Mouse (Mus musculus) myocyte (in vitro differentiated cells): Measurements from ENCODE around the gene Enpp1. TPM values are rescaled to one million over a fixed set of nuclear protein-coding genes. Genes with fewer than 3 reads are reported as not detected.
"Not testable (repeated sequence)": the region's sequence is repeated elsewhere in the genome, so short reads cannot be mapped to it uniquely, and the experiment has no call there.

ENCODE experiments used
- H3K27me3 ChIP-seq: one replicate; pipeline ENCODE4 v1.6.1; 2011; ENCODE audit not compliant: control insufficient read depth, insufficient read depth, insufficient read length
- H3K36me3 ChIP-seq: one replicate; pipeline ENCODE4 v1.6.1; 2011; ENCODE audit not compliant: control insufficient read depth, insufficient read depth
- H3K4me2 ChIP-seq: one replicate; pipeline ENCODE4 v1.6.1; 2011; ENCODE audit warnings: low read depth, control low read depth
- H3K4me3 ChIP-seq: one replicate; pipeline ENCODE4 v1.5.1; 2011; ENCODE audit warnings: mild to moderate bottlenecking, control low read depth, moderate library complexity
- H3K79me2 ChIP-seq: one replicate; pipeline ENCODE4 v1.6.1; 2011; ENCODE audit not compliant: control insufficient read depth, insufficient read depth
- H3ac ChIP-seq: one replicate; pipeline ENCODE4 v1.6.1; 2011; ENCODE audit not compliant: control insufficient read depth, insufficient read length
- CEBPB ChIP-seq: IDR thresholded peaks from 2 replicates; pipeline ENCODE4 v1.6.1; 2011; ENCODE audit warnings: mild to moderate bottlenecking, moderate library complexity; ENCODE audit not compliant: poor library complexity, insufficient read depth, severe bottlenecking
- E2F4 ChIP-seq: IDR thresholded peaks from one replicate; pipeline ENCODE4 v1.6.1; 2011; ENCODE audit warnings: mild to moderate bottlenecking, control low read depth, moderate library complexity; ENCODE audit not compliant: insufficient read depth
- MAX ChIP-seq: IDR thresholded peaks from one replicate; pipeline ENCODE4 v1.6.1; 2011; ENCODE audit warnings: low read depth, mild to moderate bottlenecking, control low read depth
- MYOD1 ChIP-seq, 3 experiments: IDR thresholded peaks; one replicate each; pipeline ENCODE4 v1.6.1; 2011; ENCODE audit warnings: control low read depth in 2 of 3, low read depth in 2 of 3, mild to moderate bottlenecking in 2 of 3, moderate library complexity in 1 of 3; ENCODE audit not compliant: insufficient read length in 2 of 3, control insufficient read depth in 1 of 3
- MYOG ChIP-seq, 3 experiments: IDR thresholded peaks; one replicate each; pipeline ENCODE4 v1.6.1; 2011; ENCODE audit warnings: control low read depth in 2 of 3, low read depth in 2 of 3, mild to moderate bottlenecking in 2 of 3; ENCODE audit not compliant: insufficient read length in 2 of 3, control insufficient read depth in 1 of 3, insufficient read depth in 1 of 3
- POLR2A ChIP-seq: IDR thresholded peaks from one replicate; pipeline ENCODE4 v1.6.1; 2011; ENCODE audit warnings: low read depth, mild to moderate bottlenecking, control low read depth, moderate library complexity; ENCODE audit not compliant: insufficient read length
- POLR2AphosphoS2 ChIP-seq: IDR thresholded peaks from one replicate; pipeline ENCODE4 v1.6.1; 2011; ENCODE audit warnings: low read depth, control low read depth; ENCODE audit not compliant: insufficient read length
- REST ChIP-seq: IDR thresholded peaks from one replicate; pipeline ENCODE4 v1.6.1; 2011; ENCODE audit warnings: mild to moderate bottlenecking, control low read depth, moderate library complexity; ENCODE audit not compliant: insufficient read depth, insufficient read length
- SRF ChIP-seq: IDR thresholded peaks from one replicate; pipeline ENCODE4 v1.6.1; 2011; ENCODE audit warnings: low read depth; ENCODE audit not compliant: control insufficient read depth, insufficient read length
- TCF12 ChIP-seq: IDR thresholded peaks from one replicate; pipeline ENCODE4 v1.6.1; 2011; ENCODE audit warnings: mild to moderate bottlenecking, control low read depth; ENCODE audit not compliant: poor library complexity, insufficient read depth, severe bottlenecking
- TCF3 ChIP-seq: IDR thresholded peaks from one replicate; pipeline ENCODE4 v1.6.1; 2011; ENCODE audit warnings: low read depth, control low read depth; ENCODE audit not compliant: insufficient read length
- USF1 ChIP-seq: IDR thresholded peaks from one replicate; pipeline ENCODE4 v1.6.1; 2011; ENCODE audit warnings: low read depth, mild to moderate bottlenecking, control low read depth, moderate library complexity
- polyA plus RNA-seq: library from polyadenylated mRNA; unstranded; fragments of >200 nt; fragmentation: generic; extraction: Trizol; gene quantifications from one replicate; pipeline ENCODE4 v1.2.1, GENCODE M21; 2012; ENCODE audit warnings: missing spikeins

Gene Enpp1
- polyA plus RNA-seq, 1 experiment: 2.6 TPM

DNA sequence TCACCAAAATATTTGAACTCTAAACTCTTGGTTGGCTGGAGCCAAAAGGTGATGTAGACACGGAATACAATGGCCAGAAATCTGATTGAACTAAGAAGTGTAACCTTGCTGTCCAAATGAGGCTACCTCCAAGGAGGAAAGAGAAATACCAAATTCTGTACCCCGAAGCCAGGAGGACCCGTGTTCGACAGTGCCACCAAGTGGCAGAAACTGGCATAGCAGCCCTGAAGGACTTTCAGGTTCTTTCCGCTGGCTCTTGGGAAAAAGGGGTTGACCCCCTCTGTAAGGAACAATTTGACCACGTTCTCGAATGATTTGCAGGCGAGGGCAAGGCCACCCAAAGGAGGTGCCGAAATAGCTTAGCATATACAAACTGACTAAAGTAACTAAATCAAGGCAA is 90.4 kb downstream of the Enpp1 start:
- no peak overlapping the region for H3ac ChIP-seq
- H3K27me3 ChIP-seq: no peaks in the 10 kb centered on the region
- H3K4me2 ChIP-seq: no peak overlapping the region
- H3K4me3 ChIP-seq: no peak overlapping the region
- H3K79me2 ChIP-seq: no peaks in the 10 kb centered on the region
- no peak for TF ChIP-seq SRF
- H3K36me3 ChIP-seq: no peaks in the 10 kb centered on the region

DNA sequence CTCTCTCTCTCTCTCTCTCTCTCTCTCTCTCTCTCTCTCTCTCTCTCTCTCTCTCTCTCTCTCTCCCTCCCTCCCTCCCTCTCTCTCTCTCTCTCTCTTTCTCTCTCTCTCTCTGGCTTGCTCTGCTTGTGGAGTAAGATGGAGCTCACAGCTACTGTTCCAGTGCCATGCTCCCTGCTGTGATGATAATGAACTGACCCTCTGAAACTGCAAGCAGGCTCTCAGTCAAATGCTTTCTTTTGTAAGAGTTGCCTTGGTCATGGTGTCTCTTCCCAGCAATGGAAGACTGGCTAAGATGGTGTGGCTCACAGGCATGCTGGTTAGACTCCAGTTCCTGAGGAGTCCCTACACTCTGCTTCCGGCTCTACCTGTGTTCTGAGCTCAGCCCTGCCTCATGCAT is 95.4 kb downstream of the Enpp1 start:
- H3K36me3 ChIP-seq, H3K27me3 ChIP-seq, H3K79me2 ChIP-seq, H3K4me3 ChIP-seq, H3ac ChIP-seq, H3K4me2 ChIP-seq: not testable (repeated sequence)

- no peaks in the 10 kb centered on the region for H3K79me2 ChIP-seq
- H3K4me2 ChIP-seq: no peak overlapping the region
- no peak overlapping the region for H3K4me3 ChIP-seq
- no peak for TF ChIP-seq TCF3
- TF ChIP-seq MYOD1 (IDR thresholded peaks at IDR 0.05; ENCODE audit: control insufficient read depth in 1 of 3, insufficient read length in 2 of 3, low read depth in 2 of 3): no peak
- H3ac ChIP-seq: no peak overlapping the region
- no peaks in the 10 kb centered on the region for H3K36me3 ChIP-seq
- H3K27me3 ChIP-seq: no peaks in the 10 kb centered on the region
Measured at GRCm38 (mm10) chr10:24615799-24616198, 96.2 kb downstream of the Enpp1 start.

DNA sequence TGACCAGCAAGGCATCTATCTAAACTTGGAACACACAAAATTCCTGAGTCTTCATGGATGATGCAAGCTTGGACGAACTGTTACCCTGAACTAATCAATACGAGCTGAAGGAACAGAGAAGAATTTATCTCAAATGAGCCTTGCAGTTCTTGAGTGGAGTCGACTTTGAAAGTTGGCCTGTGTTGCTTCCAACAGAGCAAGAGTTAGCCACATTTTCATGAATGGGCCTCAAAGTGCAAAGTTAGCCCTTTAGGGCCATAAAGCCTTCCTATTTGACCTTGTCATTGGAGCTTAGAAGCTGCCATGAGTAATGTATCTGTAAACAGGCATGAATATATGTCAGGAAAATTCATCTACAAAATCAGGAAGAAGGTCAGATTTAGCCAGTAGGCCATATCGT is 97.2 kb downstream of the Enpp1 start:
- Histone ChIP-seq H3ac (no peak overlapping the region), H3K27me3 (no peaks in the 10 kb centered on the region), H3K36me3 (no peaks in the 10 kb centered on the region), H3K4me3 (no peak overlapping the region), H3K4me2 (no peak overlapping the region), H3K79me2 (no peaks in the 10 kb centered on the region)
- no peak for TF ChIP-seq MYOD1 (IDR thresholded peaks at IDR 0.05; ENCODE audit: control insufficient read depth in 1 of 3, insufficient read length in 2 of 3, low read depth in 2 of 3)
- no peak for TF ChIP-seq REST
- no peak for TF ChIP-seq POLR2A
- no peak for TF ChIP-seq MYOG (IDR thresholded peaks at IDR 0.05; ENCODE audit: control insufficient read depth in 1 of 3, insufficient read depth in 1 of 3, insufficient read length in 2 of 3, low read depth in 2 of 3)
- no peak for TF ChIP-seq TCF12
- no peak for TF ChIP-seq POLR2AphosphoS2
- no peak for TF ChIP-seq SRF
- no peak for TF ChIP-seq CEBPB
- TF ChIP-seq MAX: no peak
- no peak for TF ChIP-seq USF1
- TF ChIP-seq E2F4: no peak
- TF ChIP-seq TCF3: no peak

- Histone ChIP-seq H3K4me3 (no peak overlapping the region), H3K27me3 (no peaks in the 10 kb centered on the region), H3K79me2 (no peaks in the 10 kb centered on the region), H3K4me2 (no peak overlapping the region), H3ac (no peak overlapping the region), H3K36me3 (no peaks in the 10 kb centered on the region)
- TF ChIP-seq MYOG (IDR thresholded peaks at IDR 0.05; ENCODE audit: control insufficient read depth in 1 of 3, insufficient read depth in 1 of 3, insufficient read length in 2 of 3, low read depth in 2 of 3): no peak
- no peak for TF ChIP-seq MAX
- TF ChIP-seq POLR2A: no peak
- TF ChIP-seq SRF: no peak
- no peak for TF ChIP-seq CEBPB
- no peak for TF ChIP-seq MYOD1 (IDR thresholded peaks at IDR 0.05; ENCODE audit: control insufficient read depth in 1 of 3, insufficient read length in 2 of 3, low read depth in 2 of 3)
- TF ChIP-seq E2F4: no peak
- TF ChIP-seq TCF12: no peak
- no peak for TF ChIP-seq USF1
- no peak for TF ChIP-seq POLR2AphosphoS2
- TF ChIP-seq REST: no peak
Measured at GRCm38 (mm10) chr10:24609766-24610165, 102.2 kb downstream of the Enpp1 start.

- Histone ChIP-seq H3K36me3 (no peaks in the 10 kb centered on the region), H3K79me2 (no peaks in the 10 kb centered on the region), H3K4me2 (no peak overlapping the region), H3K27me3 (no peaks in the 10 kb centered on the region), H3ac (no peak overlapping the region), H3K4me3 (no peak overlapping the region)
- TF ChIP-seq MYOD1 (IDR thresholded peaks at IDR 0.05; ENCODE audit: control insufficient read depth in 1 of 3, insufficient read length in 2 of 3, low read depth in 2 of 3): no peak
- no peak for TF ChIP-seq SRF
- no peak for TF ChIP-seq POLR2AphosphoS2
- no peak for TF ChIP-seq MAX
- TF ChIP-seq TCF12: no peak
- TF ChIP-seq TCF3: no peak
- no peak for TF ChIP-seq CEBPB
- TF ChIP-seq REST: no peak
- no peak for TF ChIP-seq MYOG (IDR thresholded peaks at IDR 0.05; ENCODE audit: control insufficient read depth in 1 of 3, insufficient read depth in 1 of 3, insufficient read length in 2 of 3, low read depth in 2 of 3)
- TF ChIP-seq E2F4: no peak
- no peak for TF ChIP-seq USF1
- no peak for TF ChIP-seq POLR2A
Measured at GRCm38 (mm10) chr10:24609146-24609545, 102.8 kb downstream of the Enpp1 start.
